Mouse (Mus musculus) embryo, embryonic 9.5 days (tissue): Measurements from ENCODE around the gene Gng7.

Source experiments
- DNase-seq: peaks from one replicate; pipeline ENCODE4 v3.0.0-alpha.2; 2017; ENCODE audit errors: extremely low spot score

Gng7 gene

GRCm38 (mm10) chr10:80928586-80929298, 86.0 kb downstream of the Gng7 start:
- DNase-seq: peak; percentile 87

DNA sequence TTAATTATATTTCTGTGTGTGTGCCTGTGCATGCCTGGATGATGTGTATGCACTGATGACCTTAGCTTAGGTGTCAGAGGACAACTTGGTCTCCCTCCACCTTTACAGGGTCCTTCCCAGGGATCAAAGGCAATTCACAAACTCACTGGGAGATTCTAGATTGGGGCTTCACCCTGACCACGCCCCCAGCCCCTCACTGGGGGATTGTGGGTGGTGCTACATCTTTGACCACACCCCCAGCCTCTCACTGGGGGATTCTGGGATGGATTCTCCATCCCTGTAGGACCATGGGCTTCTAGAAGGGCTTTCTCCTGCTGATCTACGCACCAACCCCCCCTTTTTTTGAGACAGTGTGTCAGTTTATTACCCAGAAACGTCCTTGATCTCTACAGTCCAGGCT, 89.3 kb downstream of the Gng7 start:
- DNase-seq: no peak

DNA sequence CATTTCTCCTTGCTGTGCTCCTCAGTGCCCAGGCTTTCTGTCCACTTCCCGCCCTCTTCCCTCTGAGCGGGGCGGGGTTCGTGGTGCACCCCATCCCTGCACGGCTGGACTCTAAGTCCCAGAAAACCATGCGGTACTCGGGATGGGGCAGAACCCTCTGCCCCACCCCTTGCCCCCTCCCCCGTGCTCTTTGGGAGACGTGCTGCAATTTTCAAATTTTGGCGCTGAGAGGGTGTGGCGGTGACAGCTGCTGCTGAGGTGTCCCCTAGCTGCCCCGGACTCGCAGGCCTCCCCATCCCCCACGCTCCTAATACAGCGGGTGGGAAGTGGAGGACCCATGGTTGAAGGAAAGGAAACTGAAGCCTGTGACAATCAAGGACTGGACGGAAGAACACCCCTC, 92.8 kb downstream of the Gng7 start:
- peak; percentile 59 for DNase-seq

- peak; percentile 73 for DNase-seq
Observed at GRCm38 (mm10) chr10:80917779-80918434, 96.8 kb downstream of the Gng7 start, which contains the start of gene Lmnb2. TSS of gene Lmnb2 (minus strand) at chr10:80918245.

DNA sequence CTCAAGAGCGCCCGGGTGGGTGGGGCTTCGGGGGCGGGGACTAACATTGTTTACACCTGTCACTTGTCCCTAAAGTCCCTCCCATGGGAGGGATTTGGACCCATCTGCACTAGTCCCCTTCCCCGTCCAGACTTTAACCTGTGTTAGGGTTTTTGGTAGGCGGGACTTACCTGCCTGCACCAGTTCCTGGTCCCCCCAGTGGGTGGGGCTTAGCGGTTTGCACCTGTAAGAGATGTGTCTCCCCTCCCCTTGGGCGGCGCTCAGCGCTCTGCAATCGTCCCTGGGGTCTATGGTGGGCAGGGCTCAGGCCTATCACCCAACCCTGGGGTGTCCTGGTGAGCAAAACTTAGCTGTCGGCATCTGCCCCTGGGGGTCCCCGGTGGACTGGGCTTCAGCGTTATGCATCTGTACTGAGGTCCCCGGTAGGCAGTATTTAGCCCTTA, 97.4 kb downstream of the Gng7 start:
- DNase-seq: peak; percentile 43

- DNase-seq: no peak
Observed at GRCm38 (mm10) chr10:80915736-80916135, 99.0 kb downstream of the Gng7 start.

DNA sequence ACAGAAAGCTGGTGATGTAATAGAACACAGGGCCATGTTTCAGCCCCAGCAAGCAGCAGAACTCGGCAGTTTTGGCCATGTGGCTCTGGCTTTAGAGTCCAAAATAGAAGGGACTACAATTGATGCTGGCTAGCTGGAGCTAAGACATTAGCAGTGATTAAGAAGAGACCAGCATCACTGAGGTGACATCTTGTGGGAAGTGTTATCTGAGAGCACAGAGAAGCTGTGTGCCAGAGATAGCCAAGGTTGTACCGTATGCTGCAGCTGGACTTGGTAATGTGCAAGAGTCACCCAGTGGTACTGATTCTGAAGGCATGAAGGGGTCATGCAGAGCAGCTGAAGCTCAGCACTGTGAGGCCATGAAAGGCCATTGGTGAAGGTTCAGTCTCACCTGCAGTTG, 99.5 kb downstream of the Gng7 start:
- DNase-seq: no peak

GRCm38 (mm10) chr10:80914253-80914656, 100.5 kb downstream of the Gng7 start:
- DNase-seq: no peak

DNA sequence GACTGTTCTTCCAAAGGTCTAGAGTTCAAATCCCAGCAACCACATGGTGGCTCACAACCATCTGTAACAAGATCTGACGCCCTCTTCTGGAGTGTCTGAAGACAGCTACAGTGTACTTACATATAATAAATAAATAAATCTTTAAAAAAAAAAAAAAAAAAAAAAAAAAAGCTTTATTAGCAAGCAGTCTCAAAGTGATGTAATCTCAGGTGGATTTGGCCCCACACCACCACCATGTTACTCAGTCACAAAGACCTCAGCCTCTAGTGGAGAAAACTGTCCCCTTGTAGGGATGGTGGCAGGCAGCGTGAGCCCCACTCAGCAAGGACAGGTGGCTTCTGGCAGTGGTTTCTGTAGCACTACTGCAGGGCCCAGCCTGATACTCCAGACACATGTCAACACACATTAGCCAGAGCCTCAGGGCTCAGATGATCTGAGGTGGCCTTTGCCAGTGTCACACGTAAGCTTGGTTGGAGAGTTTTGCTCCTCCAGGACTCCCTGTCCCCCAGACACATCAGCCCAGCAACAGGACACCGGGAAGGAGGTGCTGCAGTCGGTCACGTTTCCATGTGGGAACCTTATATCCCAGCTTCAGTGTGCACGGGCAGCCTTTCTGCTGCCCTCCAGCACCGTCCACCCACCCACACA, 101.3 kb downstream of the Gng7 start:
- DNase-seq: no peak

DNA sequence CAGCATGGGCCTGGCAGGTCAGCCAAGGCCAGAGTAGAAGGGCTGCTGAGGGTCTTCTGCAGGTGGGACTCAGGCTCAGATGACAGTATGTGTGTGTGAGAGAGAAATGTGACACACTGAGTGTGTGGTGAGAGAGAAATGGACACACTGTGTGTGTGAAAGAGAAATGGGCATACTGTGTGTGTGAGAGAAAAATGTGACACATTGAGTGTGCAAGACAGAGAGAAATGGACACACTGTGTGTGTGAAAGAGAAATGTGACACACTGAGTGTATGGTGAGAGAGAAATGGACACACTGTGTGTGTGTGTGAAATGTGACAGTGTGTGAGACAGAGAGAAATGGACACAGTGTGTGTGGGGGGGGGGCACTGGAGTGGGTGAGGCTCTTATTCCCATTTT, 102.9 kb downstream of the Gng7 start:
- DNase-seq: no peak

GRCm38 (mm10) chr10:80911354-80911753, 103.4 kb downstream of the Gng7 start:
- no peak for DNase-seq

- no peak for DNase-seq
Observed at GRCm38 (mm10) chr10:80909375-80910162, 105.2 kb downstream of the Gng7 start.

GRCm38 (mm10) chr10:80904709-80905108, 110.0 kb downstream of the Gng7 start:
- no peak for DNase-seq

- no peak for DNase-seq
Observed at GRCm38 (mm10) chr10:80904004-80904693, 110.6 kb downstream of the Gng7 start.

- DNase-seq: no peak
Observed at GRCm38 (mm10) chr10:80903282-80903681, 111.5 kb downstream of the Gng7 start.

DNA sequence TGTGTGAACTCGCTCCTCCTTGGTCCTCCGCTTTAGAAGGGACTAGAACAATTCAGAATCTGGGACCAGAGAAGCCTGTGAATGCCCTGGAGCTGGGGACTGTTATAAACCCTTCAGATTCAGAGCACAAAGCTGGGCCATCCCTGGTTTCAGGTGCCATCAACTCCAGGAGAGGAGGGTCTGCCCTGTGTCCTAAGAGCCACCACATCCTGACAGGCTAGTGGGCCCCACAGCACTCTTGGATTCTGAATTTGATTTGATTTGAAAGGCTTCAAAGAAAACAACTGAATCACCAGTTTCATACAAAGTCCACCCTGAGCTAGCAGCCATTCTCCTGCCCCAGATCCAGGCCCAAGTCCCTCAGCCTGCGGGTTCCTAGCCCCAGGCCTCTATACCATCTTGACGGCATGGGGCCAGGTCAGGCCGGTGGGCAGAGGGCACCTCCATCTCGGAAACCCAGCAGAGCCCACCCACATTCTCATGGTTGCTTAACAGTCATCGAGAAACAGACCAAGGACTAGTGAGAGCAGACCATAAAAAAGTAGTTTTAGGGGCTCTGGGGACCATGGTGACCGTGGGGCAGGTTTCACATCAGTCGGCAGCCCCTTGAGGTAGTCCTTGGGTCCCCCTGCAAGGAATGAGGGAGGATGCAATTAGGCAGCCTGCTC, 112.3 kb downstream of the Gng7 start:
- no peak for DNase-seq

GRCm38 (mm10) chr10:80901409-80902272, 113.1 kb downstream of the Gng7 start:
- no peak for DNase-seq

DNA sequence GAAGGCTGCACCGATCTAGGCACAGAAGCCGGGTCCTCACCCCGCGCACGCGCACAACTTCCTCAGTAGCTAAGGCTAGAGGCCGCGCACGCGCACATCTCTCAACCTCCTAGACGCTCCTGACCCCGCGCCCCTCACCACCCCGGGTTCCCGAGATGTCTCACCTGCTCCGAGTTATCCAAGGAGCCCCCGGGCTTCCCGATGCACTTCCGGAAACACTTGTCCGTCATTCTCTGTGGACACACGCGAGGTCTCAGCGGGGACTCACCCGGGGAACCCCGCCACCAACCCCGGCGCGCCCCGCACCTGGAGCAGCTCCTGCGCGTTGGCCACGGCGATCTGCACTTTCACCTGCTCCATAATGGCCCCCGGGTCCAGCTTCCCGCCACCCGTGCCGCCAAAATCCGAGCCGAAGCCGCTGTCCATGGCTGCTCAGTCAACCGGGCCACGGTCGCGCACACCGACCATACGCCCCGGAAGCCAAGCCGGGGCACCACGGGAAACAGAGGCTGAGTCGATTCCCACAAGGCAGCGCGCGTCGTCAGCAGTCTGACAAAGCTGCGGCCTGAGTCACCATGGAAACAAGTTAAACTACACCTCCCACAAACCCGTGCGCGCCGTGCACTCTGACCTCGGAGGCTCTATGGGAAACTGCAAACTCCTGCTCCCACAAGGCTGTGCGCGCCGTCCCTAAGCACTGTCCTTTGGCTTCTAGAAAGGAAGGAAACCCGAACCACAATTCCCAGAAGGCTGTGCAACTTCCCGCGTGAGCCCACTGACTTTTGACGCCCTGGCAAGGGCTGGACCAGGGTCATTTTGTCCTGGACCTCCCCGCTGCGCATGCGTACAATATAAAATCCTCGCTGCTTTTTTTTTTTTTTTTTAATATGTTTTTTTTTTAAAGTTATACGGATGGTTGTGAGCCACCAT, 114.2 kb downstream of the Gng7 start, which contains the start of gene Timm13:
Timm13 (minus strand) TSS at position 652 of the 930 bp plus-strand sequence.
- peak; percentile 99 for DNase-seq
